Mouse (Mus musculus) limb, embryonic 10.5 days (tissue): ENCODE measurements around the gene Tpmt. TPM values are rescaled to one million over a fixed set of nuclear protein-coding genes. Genes with fewer than 3 reads are reported as not detected.

Source experiments
- DNase-seq: peaks from one replicate; pipeline ENCODE4 v3.0.0-alpha.2; 2017; ENCODE audit warnings: low spot score
- H3K27ac ChIP-seq: fragments of 300-500 bp; sonication (generic); 2 replicates; pipeline ENCODE4 v1.5.1; 2016; ENCODE audit warnings: mild to moderate bottlenecking
- H3K27me3 ChIP-seq: fragments of 300-500 bp; sonication (generic); 2 replicates; pipeline ENCODE4 v1.6.1; 2016; ENCODE audit warnings: low read depth, mild to moderate bottlenecking; ENCODE audit not compliant: poor library complexity, severe bottlenecking
- H3K36me3 ChIP-seq: fragments of 300-500 bp; sonication (generic); 2 replicates; pipeline ENCODE4 v1.6.1; 2016; ENCODE audit warnings: mild to moderate bottlenecking, moderate library complexity
- H3K4me1 ChIP-seq: fragments of 300-500 bp; sonication (generic); 2 replicates; pipeline ENCODE4 v1.6.1; 2016
- H3K4me3 ChIP-seq: fragments of 300-500 bp; sonication (generic); 2 replicates; pipeline ENCODE4 v1.5.1; 2016; ENCODE audit warnings: mild to moderate bottlenecking, moderate library complexity
- H3K9me3 ChIP-seq: fragments of 300-500 bp; sonication (generic); replicated peaks from 2 replicates; pipeline ENCODE4 v1.6.1; 2016; ENCODE audit warnings: mild to moderate bottlenecking
- WGBS: fragments of 180-500 bp; shearing (Covaris S2); methylation state at CpG from one replicate; pipeline ENCODE4 v1.1.7; 2016; 5-methylcytosine and 5-hydroxymethylcytosine counted together
- polyA plus RNA-seq: library from polyadenylated mRNA; unstranded; fragments of >200 nt; fragmentation: Nextera tagmentation; extraction: Ambion mirVana; gene quantifications from 2 replicates; pipeline ENCODE4 v1.2.1, GENCODE M21; 2016

Tpmt gene
- polyA plus RNA-seq, 1 experiment from 2014 or later: 30.9 TPM

DNA sequence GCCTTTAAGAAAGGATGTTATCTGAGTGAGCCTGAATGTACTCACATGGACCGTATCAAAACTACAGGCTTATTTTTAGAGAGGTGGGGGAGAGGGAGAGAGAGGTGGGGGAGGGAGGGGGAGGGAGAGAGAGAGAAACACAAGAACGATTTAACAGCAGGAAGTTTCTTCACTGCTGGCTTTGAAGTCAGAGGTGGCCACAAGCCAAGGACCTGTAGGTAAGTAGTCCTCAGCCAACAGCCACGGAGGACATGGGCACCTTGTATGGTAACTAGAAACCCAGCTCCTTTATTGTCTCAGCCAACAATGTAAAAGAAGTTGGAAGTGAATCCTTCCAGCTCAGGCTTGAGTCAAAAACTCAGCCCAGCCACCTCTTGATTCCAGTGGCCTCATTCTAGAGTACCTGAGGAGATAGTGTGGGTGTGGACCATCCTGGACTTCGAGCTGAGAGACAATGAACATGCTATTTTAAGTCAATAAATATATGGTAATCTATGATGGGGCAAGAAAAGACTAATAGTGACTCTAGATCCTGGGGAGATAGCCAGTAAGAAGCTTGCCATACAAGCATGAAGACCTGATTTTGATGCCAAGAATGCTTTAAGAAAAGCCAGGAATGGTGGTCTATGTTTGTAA, 54.0 kb downstream of the Tpmt start:
- no peak for DNase-seq
- 55% methylated on average over 4 of the region's 4 CpGs for WGBS
- Histone ChIP-seq H3K4me3 (no peak overlapping the region), H3K9me3 (no peaks in the 10 kb centered on the region), H3K27ac (no peak overlapping the region), H3K27me3 (no peaks in the 10 kb centered on the region), H3K4me1 (no peaks in the 10 kb centered on the region), H3K36me3 (no peaks in the 10 kb centered on the region)

DNA sequence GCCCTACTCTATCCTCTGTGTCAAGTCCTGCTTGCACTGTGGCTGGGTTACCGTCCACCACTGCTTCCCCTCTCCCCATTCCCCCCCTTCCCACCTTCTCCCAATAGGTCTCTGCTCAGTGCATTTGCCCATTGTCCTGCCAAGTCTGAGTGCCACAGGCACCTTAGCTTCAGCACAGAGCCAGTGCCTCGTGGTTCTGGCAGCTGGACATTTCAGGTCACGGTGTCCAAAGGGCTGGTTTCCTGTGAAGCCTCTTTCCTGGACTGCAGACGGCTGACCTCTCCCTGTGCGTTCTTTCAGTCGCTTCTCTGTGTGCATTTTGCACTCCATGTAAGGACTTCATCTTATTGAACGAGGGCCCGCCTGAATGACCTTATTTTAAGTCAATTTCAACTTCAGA, 56.6 kb downstream of the Tpmt start:
- 83% methylated on average over 8 of the region's 8 CpGs for WGBS
- no peaks in the 10 kb centered on the region for H3K36me3 ChIP-seq
- H3K4me3 ChIP-seq: no peak overlapping the region
- no peaks in the 10 kb centered on the region for H3K9me3 ChIP-seq
- no peak for DNase-seq
- no peaks in the 10 kb centered on the region for H3K4me1 ChIP-seq
- no peak overlapping the region for H3K27ac ChIP-seq
- no peaks in the 10 kb centered on the region for H3K27me3 ChIP-seq

DNA sequence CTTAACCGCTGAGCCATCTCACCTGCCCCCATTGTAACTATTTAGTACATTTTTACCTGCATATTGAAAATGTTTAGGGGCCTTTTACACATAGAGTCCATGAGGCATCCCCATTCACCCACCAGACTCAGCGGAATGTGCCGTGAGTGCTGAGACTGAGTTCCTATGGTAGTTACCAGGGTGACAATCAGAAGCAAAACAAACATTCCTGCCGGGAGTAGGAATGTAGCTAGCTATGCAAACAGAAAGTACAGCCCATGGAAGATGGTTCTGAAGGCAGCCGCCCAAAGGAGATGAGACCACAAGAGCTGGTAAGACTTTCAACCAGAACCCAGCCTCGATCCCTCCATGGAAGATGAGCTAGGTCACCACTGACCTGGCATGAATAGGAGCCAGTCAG, 58.3 kb downstream of the Tpmt start:
- H3K27me3 ChIP-seq: no peaks in the 10 kb centered on the region
- no peaks in the 10 kb centered on the region for H3K4me1 ChIP-seq
- H3K9me3 ChIP-seq: no peaks in the 10 kb centered on the region
- WGBS: 82% methylated on average over 6 of the region's 6 CpGs
- no peaks in the 10 kb centered on the region for H3K36me3 ChIP-seq
- H3K27ac ChIP-seq: no peak overlapping the region
- no peak overlapping the region for H3K4me3 ChIP-seq
- no peak for DNase-seq

GRCm38 (mm10) chr13:46983878-46984277, 60.7 kb downstream of the Tpmt start:
- no peak overlapping the region for H3K27ac ChIP-seq
- no peaks in the 10 kb centered on the region for H3K4me1 ChIP-seq
- H3K36me3 ChIP-seq: no peaks in the 10 kb centered on the region
- DNase-seq: no peak
- 93% methylated on average over 2 of the region's 2 CpGs for WGBS
- no peak overlapping the region for H3K4me3 ChIP-seq
- H3K9me3 ChIP-seq: no peaks in the 10 kb centered on the region
- H3K27me3 ChIP-seq: no peaks in the 10 kb centered on the region

DNA sequence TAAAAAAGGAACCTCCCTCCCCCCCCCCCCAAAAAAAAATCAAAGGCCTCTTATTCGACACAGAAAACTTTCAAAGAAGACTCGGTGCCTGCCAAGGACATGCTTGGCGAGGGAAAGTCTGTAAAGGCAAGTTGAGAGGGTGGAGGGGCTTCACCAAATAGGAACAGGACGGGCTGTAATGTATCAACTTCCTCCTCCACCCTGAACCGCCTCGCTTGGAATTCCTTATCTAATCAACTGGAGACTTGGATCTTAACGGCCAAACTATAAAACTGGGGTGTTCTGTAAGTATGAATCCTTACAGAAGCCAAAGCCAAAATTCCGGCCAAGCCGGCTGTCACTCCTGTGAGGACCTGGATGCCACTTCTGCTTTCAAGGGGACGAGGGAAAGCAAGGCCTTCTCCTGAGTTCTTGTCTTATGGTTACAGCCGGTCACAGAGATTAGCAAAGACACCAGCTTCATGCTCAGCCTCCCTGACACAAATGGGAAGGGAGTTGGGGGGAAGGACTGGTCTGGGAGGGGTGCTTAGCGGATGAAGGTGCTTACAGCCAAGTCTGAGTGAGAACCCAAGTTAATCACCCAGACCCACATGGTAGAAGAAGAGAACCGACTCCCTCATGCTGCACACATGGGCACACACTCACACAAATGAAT, 64.6 kb downstream of the Tpmt start:
- no peak for DNase-seq
- Histone ChIP-seq H3K9me3 (no peaks in the 10 kb centered on the region), H3K27ac (no peak overlapping the region), H3K4me3 (no peak overlapping the region), H3K27me3 (no peaks in the 10 kb centered on the region), H3K4me1 (no peaks in the 10 kb centered on the region), H3K36me3 (no peaks in the 10 kb centered on the region)
- 69% methylated on average over 13 of the region's 13 CpGs for WGBS

DNA sequence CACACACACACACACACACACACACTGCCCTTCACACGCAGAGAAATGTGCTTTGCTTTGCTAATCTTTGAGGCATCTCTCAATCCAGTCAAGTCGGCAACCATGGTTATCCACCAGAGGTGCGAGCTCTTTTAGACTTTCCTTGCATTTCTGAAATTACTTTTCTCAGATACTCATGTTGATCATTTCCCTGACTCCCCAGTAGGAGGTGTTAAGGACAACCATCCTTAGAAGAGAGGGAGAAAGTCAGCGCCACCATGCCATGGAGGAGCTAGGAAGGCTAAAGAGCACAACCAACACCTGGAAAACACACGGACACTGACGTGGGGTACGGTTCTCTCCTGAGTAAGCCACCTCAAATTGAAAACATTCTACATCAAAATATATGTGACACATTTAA, 68.0 kb downstream of the Tpmt start:
- Histone ChIP-seq H3K36me3 (no peaks in the 10 kb centered on the region), H3K9me3 (no peaks in the 10 kb centered on the region), H3K27ac (no peak overlapping the region), H3K4me1 (no peaks in the 10 kb centered on the region), H3K27me3 (no peaks in the 10 kb centered on the region), H3K4me3 (no peak overlapping the region)
- DNase-seq: no peak
- WGBS: 91% methylated on average over 7 of the region's 7 CpGs

- no peak for DNase-seq
- Histone ChIP-seq H3K9me3 (no peaks in the 10 kb centered on the region), H3K4me3 (no peak overlapping the region), H3K27me3 (no peaks in the 10 kb centered on the region), H3K4me1 (no peaks in the 10 kb centered on the region), H3K27ac (no peak overlapping the region), H3K36me3 (no peaks in the 10 kb centered on the region)
- WGBS: 70% methylated on average over 4 of the region's 4 CpGs
Observed at GRCm38 (mm10) chr13:46975930-46976329, 68.6 kb downstream of the Tpmt start.

DNA sequence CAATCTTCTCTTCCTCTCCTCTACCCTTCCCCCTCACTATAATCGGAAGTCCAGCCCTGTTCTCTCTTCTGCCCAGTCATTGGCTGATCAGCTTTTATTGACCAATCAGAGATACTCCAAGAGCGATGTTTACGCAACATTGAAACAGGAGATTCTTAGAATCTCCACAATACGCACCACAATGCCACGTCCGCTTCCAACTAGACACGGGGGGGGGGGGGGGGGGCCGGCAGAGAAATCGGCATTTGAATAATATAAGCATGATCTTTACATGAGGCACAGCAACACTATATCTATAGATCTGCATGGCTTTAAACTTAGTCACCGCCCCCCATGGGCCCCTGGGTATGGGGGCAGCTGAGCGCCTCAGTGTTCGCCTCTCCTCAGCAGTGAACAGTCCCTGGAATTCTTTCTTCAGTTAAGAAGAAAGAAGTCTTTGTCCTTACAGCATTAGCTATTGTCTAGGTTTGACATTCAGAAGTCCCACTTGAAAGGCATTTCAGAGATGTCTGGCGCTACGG, 69.4 kb downstream of the Tpmt start:
- no peak for DNase-seq
- H3K9me3 ChIP-seq: no peaks in the 10 kb centered on the region
- 74% methylated on average over 14 of the region's 14 CpGs for WGBS
- no peaks in the 10 kb centered on the region for H3K27me3 ChIP-seq
- no peaks in the 10 kb centered on the region for H3K4me1 ChIP-seq
- H3K4me3 ChIP-seq: no peak overlapping the region
- H3K27ac ChIP-seq: no peak overlapping the region
- no peaks in the 10 kb centered on the region for H3K36me3 ChIP-seq

Other genes starting within 250 kb of the Tpmt start
- 13.5 and 13.6 TPM in 2 replicates for gene Kif13a, start 114.9 kb downstream of the Tpmt start, polyA plus RNA-seq
- gene Nhlrc1, start 29.9 kb downstream of the Tpmt start, polyA plus RNA-seq: 2.3 and 2.5 TPM in 2 replicates
- gene Kdm1b, start 1.2 kb downstream of the Tpmt start, polyA plus RNA-seq: 8.6 and 11.2 TPM in 2 replicates
- gene Dek, start 61.5 kb upstream of the Tpmt start, polyA plus RNA-seq: 299 and 332 TPM in 2 replicates
- gene Rnf144b, start 77.9 kb upstream of the Tpmt start, polyA plus RNA-seq: 0.45 and 0.61 TPM in 2 replicates